Mouse (Mus musculus) forebrain, embryonic 10.5 days (tissue): Measurements from ENCODE around the gene Cga. TPM values are rescaled to one million over a fixed set of nuclear protein-coding genes. Genes with fewer than 3 reads are reported as not detected.

Experiments
- DNase-seq: peaks from one replicate; pipeline ENCODE4 v3.0.0-alpha.2; 2017; ENCODE audit warnings: low spot score; ENCODE audit errors: extremely low spot score
- H3K27ac ChIP-seq: fragments of 300-500 bp; sonication (generic); 2 replicates; pipeline ENCODE4 v1.5.1; 2016; ENCODE audit warnings: mild to moderate bottlenecking
- H3K27me3 ChIP-seq: fragments of 300-500 bp; sonication (generic); 2 replicates; pipeline ENCODE4 v1.6.1; 2016; ENCODE audit warnings: mild to moderate bottlenecking; ENCODE audit not compliant: poor library complexity, severe bottlenecking
- H3K36me3 ChIP-seq: fragments of 300-500 bp; sonication (generic); replicated peaks from 2 replicates; pipeline ENCODE4 v1.6.1; 2016; ENCODE audit warnings: mild to moderate bottlenecking, moderate library complexity
- H3K4me1 ChIP-seq: fragments of 300-500 bp; sonication (generic); 2 replicates; pipeline ENCODE4 v1.6.1; 2016
- H3K4me3 ChIP-seq: fragments of 300-500 bp; sonication (generic); 2 replicates; pipeline ENCODE4 v1.5.1; 2016; ENCODE audit warnings: mild to moderate bottlenecking, moderate library complexity
- H3K9me3 ChIP-seq: fragments of 300-500 bp; sonication (generic); 2 replicates; pipeline ENCODE4 v1.6.1; 2016; ENCODE audit warnings: mild to moderate bottlenecking, moderate library complexity
- WGBS: fragments of 180-500 bp; shearing (Covaris S2); methylation state at CpG from one replicate; pipeline ENCODE4 v1.1.7; 2016; 5-methylcytosine and 5-hydroxymethylcytosine counted together
- polyA plus RNA-seq: library from polyadenylated mRNA; unstranded; fragments of >200 nt; fragmentation: Nextera tagmentation; extraction: Ambion mirVana; gene quantifications from 2 replicates; pipeline ENCODE4 v1.2.1, GENCODE M21; 2016

The Cga gene
- polyA plus RNA-seq: 0.58 and 1.5 TPM in 2 replicates

- DNase-seq: no peak
- Histone ChIP-seq H3K4me1 (peaks cover 6% of the 10 kb centered on the region), H3K27ac (no peak within 1 kb of the TSS), H3K27me3 (peaks cover 37% of the 10 kb centered on the region), H3K9me3 (no peaks in the 10 kb centered on the region), H3K4me3 (no peak within 1 kb of the TSS), H3K36me3 (no peaks in the 10 kb centered on the region)
- 84% methylated on average over 1 of the region's 1 CpGs for WGBS
Measured at GRCm38 (mm10) chr4:34893479-34893878, at the start of gene Cga. Gene Cga, plus strand, starts transcription at chr4:34893779.

- no peak for DNase-seq
- Histone ChIP-seq H3K4me3 (no peak overlapping the region), H3K9me3 (no peaks in the 10 kb centered on the region), H3K36me3 (peaks cover 30% of the 10 kb centered on the region), H3K27ac (no peak overlapping the region), H3K4me1 (peaks cover 10% of the 10 kb centered on the region; the same call in 1 of the 2 replicates), H3K27me3 (no peaks in the 10 kb centered on the region)
- WGBS: 83% methylated on average over 1 of the region's 1 CpGs
Measured at GRCm38 (mm10) chr4:34843839-34844238, 49.7 kb upstream of the Cga start.

GRCm38 (mm10) chr4:34847679-34848309 lies 45.8 kb upstream of the Cga start:
- no peaks in the 10 kb centered on the region for H3K27me3 ChIP-seq
- peaks cover 57% of the 10 kb centered on the region for H3K36me3 ChIP-seq
- no peaks in the 10 kb centered on the region; the same call in 1 of the 2 replicates for H3K4me1 ChIP-seq
- DNase-seq: no peak
- H3K27ac ChIP-seq: no peak overlapping the region
- H3K4me3 ChIP-seq: no peak overlapping the region
- H3K9me3 ChIP-seq: no peaks in the 10 kb centered on the region; the same call in 1 of the 2 replicates
- WGBS: 92% methylated on average over 6 of the region's 6 CpGs

- H3K4me1 ChIP-seq: no peaks in the 10 kb centered on the region
- H3K36me3 ChIP-seq: peaks cover 74% of the 10 kb centered on the region
- DNase-seq: no peak
- H3K9me3 ChIP-seq: peaks cover 12% of the 10 kb centered on the region
- no peak overlapping the region for H3K4me3 ChIP-seq
- H3K27me3 ChIP-seq: no peaks in the 10 kb centered on the region
- WGBS: 95% methylated on average over 2 of the region's 2 CpGs
- H3K27ac ChIP-seq: no peak overlapping the region
Measured at GRCm38 (mm10) chr4:34850156-34850555, 43.4 kb upstream of the Cga start.

GRCm38 (mm10) chr4:34852051-34852450 lies 41.5 kb upstream of the Cga start:
- DNase-seq: no peak
- Histone ChIP-seq H3K4me3 (no peak overlapping the region), H3K27me3 (no peaks in the 10 kb centered on the region), H3K36me3 (peaks cover 72% of the 10 kb centered on the region), H3K9me3 (peaks cover 12% of the 10 kb centered on the region), H3K4me1 (0 out of 2 replicates have a peak, but pooled peaks cover 3% of the 10 kb centered on the region), H3K27ac (no peak overlapping the region)
- 95% methylated on average over 7 of the region's 7 CpGs for WGBS

GRCm38 (mm10) chr4:34855966-34856365 lies 37.6 kb upstream of the Cga start:
- Histone ChIP-seq H3K4me3 (no peak overlapping the region), H3K27ac (no peak overlapping the region), H3K9me3 (peaks cover 12% of the 10 kb centered on the region), H3K27me3 (no peaks in the 10 kb centered on the region), H3K36me3 (peaks cover 55% of the 10 kb centered on the region), H3K4me1 (0 out of 2 replicates have a peak, but pooled peaks cover 9% of the 10 kb centered on the region)
- no peak for DNase-seq
- 37% methylated on average over 1 of the region's 1 CpGs for WGBS

- Histone ChIP-seq H3K9me3 (peaks cover 6% of the 10 kb centered on the region), H3K4me1 (0 out of 2 replicates have a peak, but pooled peaks cover 9% of the 10 kb centered on the region), H3K36me3 (peaks cover 41% of the 10 kb centered on the region), H3K4me3 (no peak overlapping the region), H3K27me3 (no peaks in the 10 kb centered on the region), H3K27ac (no peak overlapping the region)
- WGBS: 95% methylated on average over 3 of the region's 3 CpGs
- DNase-seq: no peak
Measured at GRCm38 (mm10) chr4:34858903-34859302, 34.7 kb upstream of the Cga start.

GRCm38 (mm10) chr4:34859416-34859815 lies 34.2 kb upstream of the Cga start:
- Histone ChIP-seq H3K27ac (no peak overlapping the region), H3K9me3 (peaks cover under 1% of the 10 kb centered on the region; the same call in 1 of the 2 replicates), H3K4me1 (0 out of 2 replicates have a peak, but pooled peaks cover 9% of the 10 kb centered on the region), H3K27me3 (no peaks in the 10 kb centered on the region), H3K4me3 (no peak overlapping the region), H3K36me3 (peaks cover 36% of the 10 kb centered on the region)
- no peak for DNase-seq
- 94% methylated on average over 3 of the region's 3 CpGs for WGBS

GRCm38 (mm10) chr4:34861438-34861837 lies 32.1 kb upstream of the Cga start:
- Histone ChIP-seq H3K27ac (no peak overlapping the region), H3K9me3 (no peaks in the 10 kb centered on the region), H3K36me3 (peaks cover 33% of the 10 kb centered on the region), H3K4me3 (no peak overlapping the region), H3K4me1 (0 out of 2 replicates have a peak, but pooled peaks cover 7% of the 10 kb centered on the region), H3K27me3 (no peaks in the 10 kb centered on the region)
- 85% methylated on average over 3 of the region's 3 CpGs for whole genome bisulfite sequencing
- DNase-seq: no peak

GRCm38 (mm10) chr4:34869813-34870212 lies 23.8 kb upstream of the Cga start:
- Histone ChIP-seq H3K27ac (no peak overlapping the region), H3K4me3 (no peak overlapping the region), H3K4me1 (no peaks in the 10 kb centered on the region), H3K9me3 (no peaks in the 10 kb centered on the region; the same call in 1 of the 2 replicates), H3K36me3 (peaks cover 52% of the 10 kb centered on the region), H3K27me3 (no peaks in the 10 kb centered on the region)
- DNase-seq: no peak
- 85% methylated on average over 3 of the region's 3 CpGs for WGBS

- Histone ChIP-seq H3K4me1 (no peaks in the 10 kb centered on the region), H3K27ac (no peak overlapping the region), H3K36me3 (peaks cover 75% of the 10 kb centered on the region), H3K27me3 (no peaks in the 10 kb centered on the region), H3K4me3 (no peak overlapping the region), H3K9me3 (peaks cover 15% of the 10 kb centered on the region; the same call in 1 of the 2 replicates)
- no peak for DNase-seq
- WGBS: 88% methylated on average over 4 of the region's 4 CpGs
Measured at GRCm38 (mm10) chr4:34872896-34873495, 20.6 kb upstream of the Cga start.

GRCm38 (mm10) chr4:34874234-34874633 lies 19.3 kb upstream of the Cga start:
- H3K9me3 ChIP-seq: peaks cover 24% of the 10 kb centered on the region; the same call in 1 of the 2 replicates
- no peak overlapping the region for H3K4me3 ChIP-seq
- 95% methylated on average over 1 of the region's 1 CpGs for WGBS
- no peaks in the 10 kb centered on the region for H3K27me3 ChIP-seq
- no peak for DNase-seq
- no peak overlapping the region for H3K27ac ChIP-seq
- no peaks in the 10 kb centered on the region for H3K4me1 ChIP-seq
- peaks cover 80% of the 10 kb centered on the region for H3K36me3 ChIP-seq
